20 mouse cellular contexts compared by ENCODE assay signal in the genomic region with DNA sequence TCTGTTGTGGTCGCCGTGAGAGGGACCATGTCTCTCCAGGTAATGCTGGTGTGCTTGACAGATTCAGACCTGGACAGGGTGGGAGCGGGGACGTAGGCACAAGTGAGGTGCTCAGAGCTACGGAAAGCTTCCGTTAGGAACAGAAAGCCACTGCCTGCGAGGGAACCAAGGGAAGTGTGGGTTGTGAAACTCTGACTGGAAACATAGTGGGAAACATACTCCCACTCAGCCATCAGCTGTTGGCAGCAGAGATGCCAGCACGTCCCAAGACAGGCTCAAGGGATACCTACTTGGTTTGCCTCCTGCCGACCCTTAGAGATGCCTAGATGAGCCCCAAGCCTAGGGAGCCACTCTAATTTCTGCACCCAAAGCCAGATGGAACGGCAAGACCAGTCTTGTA. TPM values are rescaled to one million over a fixed set of nuclear protein-coding genes. Genes with fewer than 3 reads are reported as not detected.
DNase-seq lines count a peak whose midpoint lies in the region; ATAC-seq lines count a peak whose summit lies in the region.
"Had no signal": no experiment of that assay in that cellular context is flagged by ENCODE, and none has a peak within 500 bp of the region (broad histone marks: within the 10 kb centered on the region; RNA-seq: fewer than 3 reads in every experiment).

No protein-coding gene starts in this region.

- ATAC-seq in frontal cortex, adult (ENCODE audit: low TSS enrichment) = peak; percentile 62; the same call in 1 of the 2 replicates
- ATAC-seq: activated CD4-positive, CD25-positive, alpha-beta regulatory T cell, adult 4 months; CD4-positive, CD25-positive, alpha-beta regulatory T cell, adult 4 months; forebrain, embryonic 13.5 days; forebrain, embryonic 15.5 days; forebrain, postnatal 0 days; Patski had no signal

- no peak for DNase-seq in frontal cortex, adult 2 months (ENCODE audit: extremely low spot score in 1 of 2, low spot score in 1 of 2)
- DNase-seq in right cerebral cortex, adult 18-20 months = peak; percentile 56
- no peak for DNase-seq in right cerebral cortex, postnatal 36 days (ENCODE audit: low spot score in 2 of 2)
- DNase-seq in lung, postnatal 10 days = no peak
- DNase-seq: adrenal gland, adult 8-10 months; adrenal gland, postnatal 14 days; adrenal gland, postnatal 36 days; B cell, adult 2 months; cerebellum, adult 11 months; cerebellum, adult 18-20 months; cerebellum, adult 8-10 months; cerebellum, postnatal 10 days; cerebellum, postnatal 25 days; forebrain, postnatal 0 days had no signal

RNA-seq across cellular contexts. Expression of gene Daglb, which starts 22.8 kb away (rescaled TPM):
- polyA plus RNA-seq in frontal cortex, adult 2 months (2012; rRNA removed) = 24.8 and 25.0 TPM in 2 replicates

RNA-seq across cellular contexts. Expression of gene Rac1, which starts 40.6 kb away (rescaled TPM):
- 490 and 503 TPM in 2 replicates for polyA plus RNA-seq in frontal cortex, adult 2 months (2012; rRNA removed)
